ENCODE assay signal across 8 mouse cellular contexts in the genomic region with DNA sequence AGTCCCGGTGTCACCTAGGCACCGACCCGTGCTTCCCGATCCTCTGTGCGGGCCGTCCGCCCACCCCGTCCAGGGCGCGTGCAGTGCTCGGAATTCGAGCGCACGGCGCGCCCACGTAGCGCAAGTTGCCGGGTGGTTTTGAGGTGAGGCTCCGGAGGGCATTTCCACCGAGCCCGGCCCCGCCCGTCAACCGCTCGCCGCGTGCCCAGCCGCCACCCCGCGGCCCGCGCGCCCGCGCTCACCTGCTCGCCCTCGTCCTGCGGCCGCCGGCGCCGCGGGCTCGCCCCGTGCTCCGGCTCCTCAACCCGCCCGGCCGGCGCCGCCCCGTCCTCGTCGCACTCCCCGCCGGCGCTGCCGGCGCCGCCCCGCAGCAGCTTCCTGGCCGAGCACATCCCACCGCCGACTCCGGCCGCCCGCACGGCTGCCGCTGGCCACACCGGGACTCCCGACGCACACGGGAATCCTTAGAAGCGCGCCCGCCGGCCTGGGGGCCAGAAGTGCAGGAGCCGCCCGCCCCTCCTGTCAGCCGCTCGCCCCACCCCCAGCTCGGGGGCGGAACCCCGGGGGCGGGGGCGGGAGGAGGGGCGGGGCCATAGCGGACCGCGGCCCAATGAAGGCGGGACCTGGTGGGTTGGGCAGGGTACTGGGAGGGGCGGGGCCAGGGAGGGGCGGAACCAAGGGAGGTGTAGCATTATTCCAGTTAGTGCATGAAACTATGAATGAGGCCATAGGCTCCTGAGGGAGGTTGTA. TPM values are rescaled to one million over a fixed set of nuclear protein-coding genes. Genes with fewer than 3 reads are reported as not detected.
A peak's percentile ranks its signal among the peaks of the same experiment; 100 is the strongest.
DNase-seq lines count a peak whose midpoint lies in the region; ATAC-seq and TF ChIP-seq lines count a peak whose summit lies in the region.

Gene Fam241a, minus strand, starts transcription at position 533 of the 750 bp plus-strand sequence.

- H3K36me3 ChIP-seq in ES-Bruce4 (ENCODE audit: control insufficient read depth, insufficient read depth, low read length, poor library complexity, severe bottlenecking), result no peaks in the 10 kb centered on the region
- H3K36me3 ChIP-seq in forebrain, embryonic 12.5 days (replicated peaks), result no peaks in the 10 kb centered on the region
- no peaks in the 10 kb centered on the region for H3K36me3 ChIP-seq in neural tube, embryonic 14.5 days (ENCODE audit: control insufficient read depth, insufficient read depth, low read length)
- H3K36me3 ChIP-seq in testis, adult 2 months (ENCODE audit: control insufficient read depth, insufficient read depth, low read length), result no peaks in the 10 kb centered on the region

- peak within 1 kb of the TSS; percentile 94 for H3K9ac ChIP-seq in ES-Bruce4 (ENCODE audit: low read depth, poor library complexity, severe bottlenecking)
- peak within 1 kb of the TSS; percentile 70 for H3K9ac ChIP-seq in forebrain, embryonic 12.5 days
- peak within 1 kb of the TSS; percentile 68 for H3K9ac ChIP-seq in neural tube, embryonic 14.5 days (replicated peaks; ENCODE audit: low read depth, low read length)

- peak; percentile 94 for ATAC-seq in forebrain, embryonic 12.5 days (ENCODE audit: low FRiP score)
- ATAC-seq in neural tube, embryonic 14.5 days (ENCODE audit: low read depth), result peak; percentile 96

- peak within 1 kb of the TSS; percentile 94 for H3K4me3 ChIP-seq in ES-Bruce4 (ENCODE audit: low read depth, low read length)
- H3K4me3 ChIP-seq in forebrain, embryonic 12.5 days (replicated peaks), result peak within 1 kb of the TSS; percentile 81
- H3K4me3 ChIP-seq in neural tube, embryonic 14.5 days (ENCODE audit: low read depth, low read length), result peak within 1 kb of the TSS; percentile 81
- peak within 1 kb of the TSS; percentile 92 for H3K4me3 ChIP-seq in testis, adult 2 months (ENCODE audit: control insufficient read depth, low read depth, low read length)

- no peaks in the 10 kb centered on the region for H3K27me3 ChIP-seq in ES-Bruce4 (ENCODE audit: control insufficient read depth, insufficient read depth, low read length, poor library complexity, severe bottlenecking)
- H3K27me3 ChIP-seq in forebrain, embryonic 12.5 days, result peaks cover 21% of the 10 kb centered on the region
- no peaks in the 10 kb centered on the region for H3K27me3 ChIP-seq in neural tube, embryonic 14.5 days (ENCODE audit: control insufficient read depth, insufficient read depth, low read length)
- H3K27me3 ChIP-seq in testis, adult 2 months (ENCODE audit: control insufficient read depth, insufficient read depth, low read length), result no peaks in the 10 kb centered on the region

- TF ChIP-seq EP300 in ES-Bruce4 (IDR thresholded peaks at IDR 0.05; ENCODE audit: insufficient read depth, low read depth, low read length), result no peak

- TF ChIP-seq CTCF in ES-Bruce4 (IDR thresholded peaks at IDR 0.05; ENCODE audit: low read depth, low read length), result no peak
- no peak for TF ChIP-seq CTCF in testis, adult 2 months (IDR thresholded peaks at IDR 0.05; ENCODE audit: control insufficient read depth, insufficient read depth, insufficient replicate concordance, low read depth, low read length)

- peaks cover 9% of the 10 kb centered on the region for H3K9me3 ChIP-seq in ES-Bruce4 (replicated peaks; ENCODE audit: control insufficient read depth, insufficient read depth, low read length, poor library complexity, severe bottlenecking)
- no peaks in the 10 kb centered on the region for H3K9me3 ChIP-seq in forebrain, embryonic 12.5 days
- no peaks in the 10 kb centered on the region for H3K9me3 ChIP-seq in neural tube, embryonic 14.5 days (ENCODE audit: control insufficient read depth, low read length)

- peak within 1 kb of the TSS; percentile 80 for H3K4me2 ChIP-seq in forebrain, embryonic 12.5 days
- H3K4me2 ChIP-seq in neural tube, embryonic 14.5 days (ENCODE audit: low read depth, low read length), result peak within 1 kb of the TSS; percentile 75

- TF ChIP-seq POLR2A in ES-Bruce4 (IDR thresholded peaks at IDR 0.05; ENCODE audit: insufficient read depth, low read length), result no peak
- TF ChIP-seq POLR2A in testis, adult 2 months (IDR thresholded peaks at IDR 0.05; ENCODE audit: control insufficient read depth, low read depth, low read length), result peak; percentile 62

- intact Hi-C loops in heart, postnatal 10 days (cut with DNase I), result loop anchor here (5.0 kb wide), 3 partner anchors 44 to 109 kb away; partner anchors contain the start of gene Tifa

- no peak within 1 kb of the TSS for H3K27ac ChIP-seq in ES-Bruce4 (ENCODE audit: insufficient read depth, low read length)
- H3K27ac ChIP-seq in forebrain, embryonic 12.5 days, result peak within 1 kb of the TSS; percentile 61; the same call in 1 of the 2 replicates
- H3K27ac ChIP-seq in neural tube, embryonic 14.5 days (ENCODE audit: low read depth, low read length), result peak within 1 kb of the TSS; percentile 55; the same call in 1 of the 2 replicates
- H3K27ac ChIP-seq in testis, adult 2 months (ENCODE audit: control insufficient read depth, insufficient read depth, low read depth, low read length), result peak within 1 kb of the TSS; percentile 89

- 0% methylated on average over 82 of the region's 94 CpGs for WGBS in forebrain, embryonic 12.5 days
- WGBS in large intestine, adult 2 months, result under 1% methylated on average over 92 of the region's 94 CpGs
- under 1% methylated on average over 81 of the region's 94 CpGs for WGBS in neural tube, embryonic 14.5 days

- H3K4me1 ChIP-seq in ES-Bruce4 (ENCODE audit: control insufficient read depth, insufficient read depth, low read length), result peaks cover 2% of the 10 kb centered on the region
- peaks cover 10% of the 10 kb centered on the region for H3K4me1 ChIP-seq in forebrain, embryonic 12.5 days
- no peaks in the 10 kb centered on the region for H3K4me1 ChIP-seq in neural tube, embryonic 14.5 days (ENCODE audit: control insufficient read depth, insufficient read depth, low read length)
- peaks cover 5% of the 10 kb centered on the region for H3K4me1 ChIP-seq in testis, adult 2 months (ENCODE audit: control insufficient read depth, insufficient read depth, low read length)

- DNase-seq in c-Kit-positive CD71-positive TER-119-positive erythroid progenitor cells, embryonic 14.5 days (ENCODE audit: low spot score), result peak; percentile 90
- DNase-seq in heart, postnatal 10 days, result peak; percentile 90 to 91
- DNase-seq in large intestine, adult 2 months (ENCODE audit: low read depth, low spot score), result peak; percentile 64
- peak; percentile 85 to 88 for DNase-seq in lung, adult 18-20 months

RNA-seq across cellular contexts. Expression of gene Fam241a, which starts in this region (rescaled TPM):
- polyA plus RNA-seq in ES-Bruce4 (2011; ENCODE audit: insufficient read depth, insufficient read length, low read depth, missing spikeins), result 2.5 and 3.3 TPM in 2 replicates
- 7.3 and 8.5 TPM in 2 replicates for polyA plus RNA-seq in forebrain, embryonic 12.5 days (2016; fragmentation: Nextera tagmentation; extraction: Ambion mirVana)
- total RNA-seq in heart, postnatal 10 days (2021), result 1 to 10 TPM; 7.8 to 8.3 TPM
- 2.7 and 3.1 TPM in 2 replicates for polyA plus RNA-seq in large intestine, adult 2 months (2012; rRNA removed)
- 9.0 and 10.3 TPM in 2 replicates for polyA plus RNA-seq in neural tube, embryonic 14.5 days (2014; fragmentation: Nextera tagmentation; extraction: Ambion mirVana)
- polyA plus RNA-seq in testis, adult 2 months (2012; rRNA removed), result 7.4 and 9.2 TPM in 2 replicates
